In the genomic region with DNA sequence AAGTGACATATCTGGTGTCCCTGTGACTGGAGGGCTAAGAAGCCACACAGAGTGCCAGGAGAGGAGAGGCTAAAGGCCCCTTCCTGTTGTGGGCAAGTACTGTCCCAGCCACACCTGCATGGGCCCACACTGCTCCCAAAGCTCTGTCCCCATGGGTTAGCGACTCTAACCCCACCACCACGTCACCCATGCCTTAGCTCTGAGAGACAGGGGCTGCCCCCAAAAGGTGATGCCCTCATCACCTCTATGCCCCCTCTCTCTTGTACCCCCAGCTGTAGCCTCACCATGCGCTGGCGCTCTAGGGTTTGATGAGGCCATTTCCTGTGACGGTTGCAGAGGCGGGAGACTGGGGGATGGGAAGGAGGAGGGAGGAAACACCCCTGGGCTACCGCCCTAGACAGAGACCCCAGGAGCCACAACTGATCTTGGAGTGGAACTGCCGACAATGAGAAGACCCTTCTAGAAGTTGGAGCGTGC, we compare ENCODE assay signal across 9 mouse cellular contexts. TPM values are rescaled to one million over a fixed set of nuclear protein-coding genes. Genes with fewer than 3 reads are reported as not detected.
DNase-seq lines count a peak whose midpoint lies in the region; ATAC-seq lines count a peak whose summit lies in the region.
"Had no signal": no experiment of that assay in that cellular context is flagged by ENCODE, and none has a peak within 500 bp of the region (broad histone marks: within the 10 kb centered on the region; RNA-seq: fewer than 3 reads in every experiment).

No protein-coding gene starts in this region.

- DNase-seq in lung, postnatal 4 days: peak; percentile 42 to 47
- DNase-seq in lung, postnatal 36 days: no peak
- DNase-seq in embryonic facial prominence, embryonic 10.5 days (ENCODE audit: low spot score): no peak
- DNase-seq in thymus, postnatal 36 days: peak; percentile 86 to 92
- DNase-seq in neural tube, embryonic 10.5 days (ENCODE audit: extremely low spot score, low spot score): no peak
- DNase-seq in frontal cortex, adult 2 months (ENCODE audit: extremely low spot score in 1 of 2, low spot score in 1 of 2): no peak

- no peaks in the 10 kb centered on the region for H3K36me3 ChIP-seq in embryonic facial prominence, embryonic 10.5 days (replicated peaks)
- peaks cover 53% of the 10 kb centered on the region for H3K36me3 ChIP-seq in megakaryocyte, embryonic 14.5 days (replicated peaks; ENCODE audit: low read length)

- H3K4me3 ChIP-seq in embryonic facial prominence, embryonic 10.5 days: no peak overlapping the region
- peak overlapping the region; percentile 91 for H3K4me3 ChIP-seq in megakaryocyte, embryonic 14.5 days (replicated peaks)

- H3K27ac ChIP-seq in embryonic facial prominence, embryonic 10.5 days (replicated peaks): peak overlapping the region; percentile 25; the same call in 1 of the 2 replicates

- WGBS in embryonic facial prominence, embryonic 10.5 days: 83% methylated on average over 9 of the region's 9 CpGs

- no peaks in the 10 kb centered on the region for H3K9me3 ChIP-seq in embryonic facial prominence, embryonic 10.5 days
- no peaks in the 10 kb centered on the region for H3K9me3 ChIP-seq in megakaryocyte, embryonic 14.5 days

- peaks cover 29% of the 10 kb centered on the region for H3K27me3 ChIP-seq in embryonic facial prominence, embryonic 10.5 days (replicated peaks; ENCODE audit: low read depth, poor library complexity, severe bottlenecking)
- H3K27me3 ChIP-seq in megakaryocyte, embryonic 14.5 days (replicated peaks): no peaks in the 10 kb centered on the region

- H3K4me1 ChIP-seq in embryonic facial prominence, embryonic 10.5 days: peaks cover 45% of the 10 kb centered on the region
- H3K4me1 ChIP-seq in megakaryocyte, embryonic 14.5 days: peaks cover 98% of the 10 kb centered on the region

- no peak for ATAC-seq in cerebellum, adult (ENCODE audit: insufficient number of reproducible peaks, low FRiP score, low TSS enrichment)

RNA-seq across cellular contexts. Expression of a gene that starts 0.4 kb away (rescaled TPM):
- polyA plus RNA-seq in embryonic facial prominence, embryonic 10.5 days (2016; fragmentation: Nextera tagmentation; extraction: Ambion mirVana): 1.3 and 2.1 TPM in 2 replicates
- 57.8 and 98.1 TPM in 2 replicates for polyA plus RNA-seq in megakaryocyte, embryonic 14.5 days (2012; ENCODE audit: insufficient read depth, low replicate concordance)
- 0.19 and 0.20 TPM in 2 replicates for polyA plus RNA-seq in frontal cortex, adult 2 months (2012; rRNA removed)

RNA-seq across cellular contexts. Expression of a gene that starts 13.7 kb away (rescaled TPM):
- polyA plus RNA-seq in embryonic facial prominence, embryonic 10.5 days (2016; fragmentation: Nextera tagmentation; extraction: Ambion mirVana): 48.3 and 50.3 TPM in 2 replicates
- polyA plus RNA-seq in megakaryocyte, embryonic 14.5 days (2012; ENCODE audit: insufficient read depth, low replicate concordance): 96.0 and 156 TPM in 2 replicates
- polyA plus RNA-seq in frontal cortex, adult 2 months (2012; rRNA removed): 337 and 341 TPM in 2 replicates

RNA-seq across cellular contexts. Expression of a gene that starts 27.9 kb away (rescaled TPM):
- polyA plus RNA-seq in embryonic facial prominence, embryonic 10.5 days (2016; fragmentation: Nextera tagmentation; extraction: Ambion mirVana): 0.73 and 1.1 TPM in 2 replicates
- polyA plus RNA-seq in megakaryocyte, embryonic 14.5 days (2012; ENCODE audit: insufficient read depth, low replicate concordance): 0.24 TPM in 1 of 2 replicates, not detected in the other
- polyA plus RNA-seq in frontal cortex, adult 2 months (2012; rRNA removed): 19.1 and 21.3 TPM in 2 replicates
- polyA plus RNA-seq: liver, adult 2 months had no signal

RNA-seq across cellular contexts. Expression of a gene that starts 34.5 kb away (rescaled TPM):
- not detected in 2 replicates for polyA plus RNA-seq in embryonic facial prominence, embryonic 10.5 days (2016; fragmentation: Nextera tagmentation; extraction: Ambion mirVana)
- not detected in 2 replicates for polyA plus RNA-seq in megakaryocyte, embryonic 14.5 days (2012; ENCODE audit: insufficient read depth, low replicate concordance)
- polyA plus RNA-seq in frontal cortex, adult 2 months (2012; rRNA removed): 265 and 291 TPM in 2 replicates
- polyA plus RNA-seq: liver, adult 2 months had no signal

Comparison
In these comparisons a context has a peak if more than half of its experiments do, and no peak if none do; other contexts are left out.
1. DNase-seq: peak in lung, postnatal 4 days (2 of 2) and thymus, postnatal 36 days (2 of 2); none in lung, postnatal 36 days (single experiment), embryonic facial prominence, embryonic 10.5 days (single experiment), neural tube, embryonic 10.5 days (single experiment) and frontal cortex, adult 2 months (0 of 2).
2. RNA of a gene that starts 0.4 kb away (polyA plus RNA-seq): 57.8 to 98.1 TPM in megakaryocyte, embryonic 14.5 days; 1.3 to 2.1 TPM in embryonic facial prominence, embryonic 10.5 days and 0.19 to 0.20 TPM in frontal cortex, adult 2 months; every median in the first group is over 10 times any median in the second.